Mouse (Mus musculus): Measurements from ENCODE around the gene Adamts2. TPM values are rescaled to one million over a fixed set of nuclear protein-coding genes. Genes with fewer than 3 reads are reported as not detected.

Adamts2 gene
- 3.4 and 4.5 TPM in 2 replicates for polyA plus RNA-seq (2015; fragmentation: Nextera tagmentation; extraction: Ambion mirVana)

DNA sequence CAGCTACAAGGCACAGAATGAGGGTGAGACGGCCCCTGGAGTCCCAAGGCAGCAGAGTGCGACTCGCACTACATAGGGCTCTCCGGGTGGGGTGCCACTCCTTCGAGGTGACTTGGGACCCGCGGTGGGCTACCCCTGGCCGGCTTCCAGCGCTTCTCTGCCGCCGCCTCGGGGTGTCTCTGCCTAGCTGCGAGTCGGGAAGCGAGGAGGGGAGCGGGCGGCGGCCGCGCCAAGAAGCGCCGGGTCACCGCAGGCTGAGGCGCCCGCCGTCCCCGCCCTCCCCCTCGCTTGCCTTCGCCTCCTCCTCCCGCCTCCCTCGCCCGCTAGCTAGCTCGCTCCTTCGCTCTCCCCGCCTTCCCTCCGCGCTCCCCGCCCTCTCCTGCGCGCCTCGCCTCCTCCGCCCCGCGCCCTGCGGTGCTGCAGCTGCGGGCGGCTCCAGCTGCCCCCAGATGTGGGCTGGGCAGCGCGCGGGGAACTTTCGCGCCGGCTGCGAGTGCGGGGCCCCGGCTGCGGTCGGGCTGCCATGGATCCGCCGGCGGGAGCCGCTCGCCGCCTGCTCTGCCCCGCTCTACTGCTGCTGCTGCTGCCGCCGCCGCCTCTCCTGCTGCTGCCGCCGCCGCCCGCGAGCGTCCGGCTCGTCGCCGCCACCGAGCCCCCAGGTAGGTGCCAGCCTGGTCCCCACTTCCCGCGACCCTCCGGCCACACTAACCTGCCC, at the start of gene Adamts2:
Adamts2 (plus strand) TSS at position 444 of the 715 bp plus-strand sequence.
- Histone ChIP-seq H3K36me3 (ENCODE audit: control insufficient read depth, insufficient read depth) (no peaks in the 10 kb centered on the region), H3K9ac (replicated peaks; ENCODE audit: low read depth, low read length) (peak within 1 kb of the TSS; percentile 65), H3K4me1 (replicated peaks; ENCODE audit: control insufficient read depth, insufficient read depth, low read length) (peaks cover 18% of the 10 kb centered on the region), H3K4me2 (ENCODE audit: low read length) (peak within 1 kb of the TSS; percentile 98), H3K27me3 (replicated peaks; ENCODE audit: control insufficient read depth, insufficient read depth, low read length) (peaks cover 43% of the 10 kb centered on the region), H3K27ac (ENCODE audit: low read length) (no peak within 1 kb of the TSS), H3K4me3 (replicated peaks; ENCODE audit: low read length) (peak within 1 kb of the TSS; percentile 71), H3K9me3 (ENCODE audit: control insufficient read depth, low read length) (no peaks in the 10 kb centered on the region)
- under 1% methylated on average over 75 of the region's 82 CpGs for WGBS
- ATAC-seq, result peak; percentile 84

DNA sequence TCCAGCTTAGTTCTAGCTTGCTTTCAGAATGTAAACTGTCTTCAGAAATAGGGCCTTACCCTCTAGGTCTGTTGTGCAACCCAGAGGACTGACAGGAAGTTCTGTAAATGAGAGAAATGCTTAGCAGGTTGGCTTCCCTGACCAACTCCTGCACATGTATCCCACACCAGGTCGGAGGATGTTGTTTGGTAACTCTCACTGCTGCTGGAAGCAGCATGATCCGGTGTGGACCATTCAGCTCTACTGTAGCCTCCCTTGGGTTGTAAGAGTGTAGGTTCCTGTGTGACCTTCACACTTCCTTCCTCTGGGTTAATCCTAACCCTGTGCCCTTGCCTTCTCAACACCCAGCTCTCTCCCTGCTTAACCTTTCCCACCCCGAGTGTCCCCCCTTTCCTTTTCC, 44.8 kb upstream of the Adamts2 start:
- Histone ChIP-seq H3K36me3 (ENCODE audit: control insufficient read depth, insufficient read depth) (no peaks in the 10 kb centered on the region), H3K4me2 (ENCODE audit: low read length) (no peak overlapping the region), H3K9ac (replicated peaks; ENCODE audit: low read depth, low read length) (no peak overlapping the region), H3K4me1 (replicated peaks; ENCODE audit: control insufficient read depth, insufficient read depth, low read length) (no peaks in the 10 kb centered on the region), H3K27ac (ENCODE audit: low read length) (no peak overlapping the region), H3K9me3 (ENCODE audit: control insufficient read depth, low read length) (peaks cover 8% of the 10 kb centered on the region; the same call in 1 of the 2 replicates), H3K4me3 (replicated peaks; ENCODE audit: low read length) (no peak overlapping the region), H3K27me3 (replicated peaks; ENCODE audit: control insufficient read depth, insufficient read depth, low read length) (no peaks in the 10 kb centered on the region)
- WGBS, result 95% methylated on average over 3 of the region's 3 CpGs
- no peak for ATAC-seq

DNA sequence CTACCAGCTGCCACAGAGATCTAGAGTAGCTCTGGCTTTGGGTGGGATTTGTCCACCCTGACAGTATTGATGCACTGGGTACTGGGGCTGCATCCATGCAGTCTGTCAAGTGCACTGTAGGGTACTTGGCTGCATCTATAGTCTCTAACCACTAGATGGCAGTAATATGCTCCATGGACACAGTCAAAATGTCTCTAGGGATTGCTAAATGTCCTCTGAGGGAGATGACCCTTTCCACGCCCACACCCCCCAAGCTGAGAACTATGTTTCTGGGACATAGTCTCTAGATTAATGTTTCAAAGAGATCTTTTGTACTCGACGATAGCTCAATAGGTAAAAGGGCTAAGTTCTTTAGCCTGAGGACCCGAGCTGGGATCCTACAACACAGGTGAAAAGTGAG, 42.8 kb upstream of the Adamts2 start:
- H3K4me3 ChIP-seq (replicated peaks; ENCODE audit: low read length), result no peak overlapping the region
- H3K4me1 ChIP-seq (replicated peaks; ENCODE audit: control insufficient read depth, insufficient read depth, low read length), result no peaks in the 10 kb centered on the region
- ATAC-seq, result 0 out of 2 replicates have a peak, but pooled peaks have one; percentile 28
- H3K9ac ChIP-seq (replicated peaks; ENCODE audit: low read depth, low read length), result no peak overlapping the region
- peaks cover 6% of the 10 kb centered on the region; the same call in 1 of the 2 replicates for H3K9me3 ChIP-seq (ENCODE audit: control insufficient read depth, low read length)
- H3K27ac ChIP-seq (ENCODE audit: low read length), result no peak overlapping the region
- no peaks in the 10 kb centered on the region for H3K27me3 ChIP-seq (replicated peaks; ENCODE audit: control insufficient read depth, insufficient read depth, low read length)
- WGBS, result 32% methylated on average over 4 of the region's 4 CpGs
- no peak overlapping the region for H3K4me2 ChIP-seq (ENCODE audit: low read length)
- no peaks in the 10 kb centered on the region for H3K36me3 ChIP-seq (ENCODE audit: control insufficient read depth, insufficient read depth)

DNA sequence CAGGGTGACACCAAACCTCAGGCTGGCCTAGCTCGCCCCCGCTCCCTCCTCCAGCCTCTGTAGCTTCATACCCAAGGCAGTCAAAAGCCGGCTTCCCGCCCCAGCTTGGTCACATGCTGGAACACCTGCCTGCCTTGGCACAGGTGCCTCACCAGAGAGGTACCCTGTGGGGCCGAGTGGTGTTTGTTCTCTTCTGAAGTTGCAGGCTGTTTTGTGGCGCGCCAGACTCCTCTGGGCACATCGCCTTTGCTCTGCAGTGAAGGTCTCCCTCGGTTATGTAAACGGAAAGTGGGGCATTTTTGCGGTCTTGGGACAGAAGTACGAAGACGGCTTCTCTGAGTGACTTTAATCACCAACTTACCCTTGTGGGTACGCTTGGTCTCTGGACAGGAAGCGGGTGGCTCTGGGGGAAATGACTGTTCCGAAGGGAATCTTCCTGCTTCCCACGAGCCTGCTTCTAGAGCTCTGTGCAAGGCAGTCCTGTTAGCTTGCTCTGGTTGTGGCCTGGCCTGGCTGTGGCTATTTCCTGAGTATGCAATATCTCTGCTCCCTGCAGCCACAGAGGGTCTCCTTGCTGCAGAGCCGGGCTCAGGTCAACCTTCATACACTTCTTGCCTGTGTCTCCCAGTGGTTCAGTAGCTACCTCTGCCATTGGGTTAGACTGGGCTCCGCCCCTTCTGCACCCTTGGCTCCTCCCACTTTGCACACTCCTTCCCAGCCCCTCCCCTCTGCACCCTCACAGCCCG, 36.2 kb upstream of the Adamts2 start:
- Histone ChIP-seq H3K4me3 (replicated peaks; ENCODE audit: low read length) (no peak overlapping the region), H3K27me3 (replicated peaks; ENCODE audit: control insufficient read depth, insufficient read depth, low read length) (no peaks in the 10 kb centered on the region), H3K27ac (ENCODE audit: low read length) (no peak overlapping the region), H3K4me1 (replicated peaks; ENCODE audit: control insufficient read depth, insufficient read depth, low read length) (no peaks in the 10 kb centered on the region), H3K4me2 (ENCODE audit: low read length) (no peak overlapping the region), H3K9ac (replicated peaks; ENCODE audit: low read depth, low read length) (no peak overlapping the region), H3K36me3 (ENCODE audit: control insufficient read depth, insufficient read depth) (no peaks in the 10 kb centered on the region), H3K9me3 (ENCODE audit: control insufficient read depth, low read length) (no peaks in the 10 kb centered on the region)
- ATAC-seq, result no peak
- 77% methylated on average over 20 of the region's 20 CpGs for WGBS

DNA sequence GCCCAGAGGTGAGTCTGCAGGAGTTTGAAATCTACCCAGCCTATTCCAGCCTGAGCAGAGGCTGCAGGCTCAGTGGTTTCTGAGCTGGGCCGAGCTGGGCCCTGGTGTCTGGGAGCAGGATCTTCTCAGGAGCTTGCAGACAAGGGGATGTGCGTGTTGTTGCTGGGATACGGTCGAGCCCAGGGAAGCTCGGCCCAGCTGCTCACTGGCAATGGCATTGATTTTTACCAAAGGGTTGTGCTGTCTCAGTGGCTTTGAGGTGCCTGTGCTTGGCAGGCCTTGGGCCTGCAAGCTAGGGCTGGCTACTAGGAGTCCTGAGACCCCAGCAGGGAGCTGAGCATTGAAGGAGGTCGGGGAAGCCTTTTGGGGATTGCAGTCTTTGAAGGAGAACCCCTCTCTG, 30.4 kb upstream of the Adamts2 start:
- 63% methylated on average over 6 of the region's 6 CpGs for WGBS
- H3K27ac ChIP-seq (ENCODE audit: low read length), result no peak overlapping the region
- ATAC-seq, result no peak

DNA sequence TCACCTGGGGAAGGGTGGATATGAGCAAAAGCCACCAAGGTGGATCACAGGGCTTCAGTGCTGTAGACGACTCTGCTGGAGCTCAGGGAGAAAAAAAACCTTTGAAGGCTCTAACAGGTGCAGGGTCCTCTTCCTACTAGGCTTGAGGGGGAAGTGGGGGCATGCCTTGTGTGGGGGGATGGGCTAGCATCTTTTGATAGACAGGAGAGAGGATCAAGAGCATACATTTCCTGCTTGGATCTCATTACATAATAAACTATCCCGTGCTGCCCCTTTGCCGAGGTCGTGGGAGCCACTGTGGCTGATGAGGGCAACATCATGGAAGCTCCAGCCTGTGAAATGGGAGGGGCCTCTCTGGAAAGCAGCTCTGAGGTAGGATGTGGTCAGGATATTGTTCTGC, 25.4 kb upstream of the Adamts2 start:
- ATAC-seq, result no peak
- Histone ChIP-seq H3K4me3 (replicated peaks; ENCODE audit: low read length) (no peak overlapping the region), H3K4me2 (ENCODE audit: low read length) (no peak overlapping the region), H3K4me1 (replicated peaks; ENCODE audit: control insufficient read depth, insufficient read depth, low read length) (no peaks in the 10 kb centered on the region), H3K27ac (ENCODE audit: low read length) (no peak overlapping the region), H3K27me3 (replicated peaks; ENCODE audit: control insufficient read depth, insufficient read depth, low read length) (no peaks in the 10 kb centered on the region), H3K9me3 (ENCODE audit: control insufficient read depth, low read length) (no peaks in the 10 kb centered on the region), H3K36me3 (ENCODE audit: control insufficient read depth, insufficient read depth) (no peaks in the 10 kb centered on the region), H3K9ac (replicated peaks; ENCODE audit: low read depth, low read length) (no peak overlapping the region)
- WGBS, result 77% methylated on average over 4 of the region's 4 CpGs

More for the DNA sequence above, 30.4 kb upstream of the Adamts2 start:
- Histone ChIP-seq H3K27me3 (replicated peaks; ENCODE audit: control insufficient read depth, insufficient read depth, low read length) (no peaks in the 10 kb centered on the region), H3K4me1 (replicated peaks; ENCODE audit: control insufficient read depth, insufficient read depth, low read length) (no peaks in the 10 kb centered on the region), H3K4me2 (ENCODE audit: low read length) (no peak overlapping the region), H3K9me3 (ENCODE audit: control insufficient read depth, low read length) (no peaks in the 10 kb centered on the region), H3K36me3 (ENCODE audit: control insufficient read depth, insufficient read depth) (no peaks in the 10 kb centered on the region), H3K4me3 (replicated peaks; ENCODE audit: low read length) (no peak overlapping the region), H3K9ac (replicated peaks; ENCODE audit: low read depth, low read length) (no peak overlapping the region)

DNA sequence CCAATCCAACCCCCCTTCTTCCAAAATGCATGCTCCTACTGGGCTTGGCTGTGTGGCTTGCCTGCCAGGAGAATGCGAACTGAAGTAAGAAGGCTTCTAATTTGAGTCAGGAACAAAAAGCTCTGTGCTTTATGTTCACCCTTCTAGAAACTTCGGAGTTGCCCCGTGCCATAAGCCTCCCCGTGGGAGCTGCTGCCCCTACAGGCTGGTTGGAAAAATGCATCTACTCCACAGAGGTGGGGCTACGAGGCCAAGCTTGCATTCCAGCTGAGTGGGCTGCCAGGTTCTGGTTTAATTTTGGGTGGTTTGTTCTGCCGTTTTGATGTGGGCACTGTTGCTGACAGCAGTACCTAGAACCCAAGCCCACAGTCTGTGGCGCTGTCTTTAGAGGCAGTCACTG, 14.9 kb upstream of the Adamts2 start:
- no peak for ATAC-seq
- no peaks in the 10 kb centered on the region for H3K27me3 ChIP-seq (replicated peaks; ENCODE audit: control insufficient read depth, insufficient read depth, low read length)
- no peaks in the 10 kb centered on the region for H3K9me3 ChIP-seq (ENCODE audit: control insufficient read depth, low read length)

DNA sequence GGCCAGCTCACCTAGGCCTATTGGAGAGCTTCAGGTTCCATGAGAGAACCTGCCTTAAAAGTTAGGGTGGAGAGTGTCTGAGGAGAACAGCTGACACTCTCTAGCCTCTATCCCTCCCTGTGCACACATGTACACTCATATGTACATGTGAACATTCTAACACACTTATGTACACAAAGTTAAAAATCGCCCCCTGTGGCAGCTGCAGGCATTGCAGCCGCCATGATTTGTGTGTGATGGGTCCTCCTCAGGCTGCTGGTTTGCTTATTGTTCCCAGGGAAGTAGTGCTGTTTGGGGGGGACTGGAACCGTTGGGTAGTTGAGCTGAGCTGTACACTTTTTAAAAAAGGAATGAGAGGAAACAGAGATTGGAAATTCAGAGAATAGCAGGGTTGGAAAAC, 14.1 kb upstream of the Adamts2 start:
- 8% methylated on average over 3 of the region's 3 CpGs for WGBS
- Histone ChIP-seq H3K9ac (replicated peaks; ENCODE audit: low read depth, low read length) (no peak overlapping the region), H3K9me3 (ENCODE audit: control insufficient read depth, low read length) (no peaks in the 10 kb centered on the region), H3K36me3 (ENCODE audit: control insufficient read depth, insufficient read depth) (no peaks in the 10 kb centered on the region), H3K4me1 (replicated peaks; ENCODE audit: control insufficient read depth, insufficient read depth, low read length) (no peaks in the 10 kb centered on the region), H3K27me3 (replicated peaks; ENCODE audit: control insufficient read depth, insufficient read depth, low read length) (no peaks in the 10 kb centered on the region), H3K27ac (ENCODE audit: low read length) (no peak overlapping the region), H3K4me3 (replicated peaks; ENCODE audit: low read length) (no peak overlapping the region), H3K4me2 (ENCODE audit: low read length) (no peak overlapping the region)
- no peak for ATAC-seq

More for the DNA sequence above, 14.9 kb upstream of the Adamts2 start:
- H3K4me2 ChIP-seq (ENCODE audit: low read length), result no peak overlapping the region
- H3K9ac ChIP-seq (replicated peaks; ENCODE audit: low read depth, low read length), result no peak overlapping the region
- 51% methylated on average over 7 of the region's 7 CpGs for WGBS
- H3K4me1 ChIP-seq (replicated peaks; ENCODE audit: control insufficient read depth, insufficient read depth, low read length), result no peaks in the 10 kb centered on the region
- H3K36me3 ChIP-seq (ENCODE audit: control insufficient read depth, insufficient read depth), result no peaks in the 10 kb centered on the region
- no peak overlapping the region for H3K4me3 ChIP-seq (replicated peaks; ENCODE audit: low read length)
- no peak overlapping the region for H3K27ac ChIP-seq (ENCODE audit: low read length)

DNA sequence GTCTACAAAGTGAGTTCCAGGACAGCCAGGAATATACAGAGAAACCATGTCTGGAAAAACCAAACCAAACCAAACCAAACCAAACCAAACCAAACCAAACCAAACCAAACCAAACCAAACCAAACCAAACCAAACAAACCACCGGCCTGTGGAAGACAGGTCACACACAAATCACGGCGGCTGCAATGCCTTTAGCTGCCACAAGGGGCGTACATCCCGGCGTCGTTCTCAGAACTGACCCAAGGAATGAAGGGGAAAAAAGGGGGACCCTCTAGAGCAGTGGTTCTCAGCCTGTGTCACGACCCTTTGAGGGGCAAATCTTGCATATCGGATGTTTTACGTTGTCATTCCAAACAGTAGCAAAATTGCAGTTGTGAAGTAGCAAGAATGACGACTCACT, 12.8 kb upstream of the Adamts2 start:
- no peak overlapping the region for H3K4me3 ChIP-seq (replicated peaks; ENCODE audit: low read length)
- 40% methylated on average over 11 of the region's 11 CpGs for WGBS
- H3K4me2 ChIP-seq (ENCODE audit: low read length), result no peak overlapping the region
- ATAC-seq, result no peak
- no peaks in the 10 kb centered on the region for H3K27me3 ChIP-seq (replicated peaks; ENCODE audit: control insufficient read depth, insufficient read depth, low read length)
- no peaks in the 10 kb centered on the region for H3K36me3 ChIP-seq (ENCODE audit: control insufficient read depth, insufficient read depth)
- no peaks in the 10 kb centered on the region for H3K4me1 ChIP-seq (replicated peaks; ENCODE audit: control insufficient read depth, insufficient read depth, low read length)
- H3K27ac ChIP-seq (ENCODE audit: low read length), result no peak overlapping the region
- no peak overlapping the region for H3K9ac ChIP-seq (replicated peaks; ENCODE audit: low read depth, low read length)
- H3K9me3 ChIP-seq (ENCODE audit: control insufficient read depth, low read length), result no peaks in the 10 kb centered on the region

All from forebrain, embryonic 16.5 days (tissue).